Mouse (Mus musculus) cerebellum, adult 2 months (tissue): ENCODE results near the gene Dusp22. TPM values are rescaled to one million over a fixed set of nuclear protein-coding genes. Genes with fewer than 3 reads are reported as not detected.

ENCODE experiments used
- DNase-seq, 2 experiments: peaks; one replicate each; pipeline ENCODE4 v3.0.0; 2021
- H3K27ac ChIP-seq: fragments of 200-500 bp; 2 replicates; pipeline ENCODE4 v1.5.1; 2012; ENCODE audit warnings: low read length, control low read depth, inconsistent platforms; ENCODE audit not compliant: insufficient read depth
- H3K27me3 ChIP-seq: fragments of 200-500 bp; 2 replicates; pipeline ENCODE4 v1.6.1; 2012; ENCODE audit warnings: inconsistent platforms, mild to moderate bottlenecking, low read length, moderate library complexity; ENCODE audit not compliant: control insufficient read depth, insufficient read depth
- H3K4me1 ChIP-seq: fragments of 200-500 bp; 2 replicates; pipeline ENCODE4 v1.6.1; 2011; ENCODE audit warnings: low read length; ENCODE audit not compliant: control insufficient read depth, insufficient read depth
- H3K4me3 ChIP-seq: fragments of 200-500 bp; replicated peaks from 2 replicates; pipeline ENCODE3; 2011; ENCODE audit warnings: mild to moderate bottlenecking, low read depth, low read length, control low read depth; ENCODE audit not compliant: insufficient read depth
- CTCF ChIP-seq: fragments of 200-500 bp; IDR thresholded peaks from 2 replicates; pipeline ENCODE4 v1.5.1; 2011; ENCODE audit warnings: low read depth, mild to moderate bottlenecking, control low read depth, low read length, moderate library complexity, borderline replicate concordance; ENCODE audit not compliant: insufficient read depth
- POLR2A ChIP-seq: fragments of 200-500 bp; IDR thresholded peaks from 2 replicates; pipeline ENCODE4 v1.6.1; 2011; ENCODE audit warnings: low read length, control low read depth, borderline replicate concordance; ENCODE audit not compliant: insufficient read depth
- WGBS: fragments of 180-500 bp; shearing (Covaris S2); methylation state at CpG from one replicate; pipeline ENCODE4 v1.1.7; 2018; 5-methylcytosine and 5-hydroxymethylcytosine counted together
- polyA plus RNA-seq: library from polyadenylated mRNA; depleted of rRNA; stranded (reverse); fragments of >200 nt; gene quantifications from 2 replicates; pipeline ENCODE4 v1.2.3, GENCODE M21; 2012

The Dusp22 gene
- polyA plus RNA-seq, 1 experiment = 28.1 TPM

DNA sequence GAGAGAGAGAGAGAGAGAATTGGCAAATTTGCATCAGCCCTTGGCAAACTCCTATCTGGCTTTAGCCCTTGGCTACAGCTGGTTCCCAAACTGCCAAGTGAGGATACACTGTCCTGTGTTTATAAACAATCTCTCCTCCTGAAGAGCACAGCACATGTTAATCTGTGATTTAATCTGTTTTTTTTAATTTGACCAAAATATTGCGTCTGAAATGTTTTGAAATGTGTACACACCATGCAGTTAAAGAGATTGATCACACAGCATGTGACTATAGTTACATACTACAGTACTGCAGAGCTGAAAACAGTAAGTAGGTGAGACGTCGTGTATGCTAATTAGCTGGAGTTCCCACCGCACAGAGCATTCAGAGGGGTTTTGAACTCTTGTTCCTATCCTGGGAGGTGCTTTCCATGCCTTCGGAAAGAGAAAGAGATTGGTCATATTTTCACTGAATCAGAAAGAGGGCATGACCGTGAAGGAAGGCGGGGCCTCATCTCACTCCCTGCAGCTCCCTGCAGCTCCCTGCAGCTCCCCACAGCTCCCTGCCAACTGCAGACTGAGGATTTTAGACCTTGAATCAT lies 65.0 kb downstream of the Dusp22 start:
- TF ChIP-seq POLR2A (no peak), CTCF (no peak)
- Histone ChIP-seq H3K27ac (no peak overlapping the region), H3K4me1 (no peaks in the 10 kb centered on the region; the same call in 1 of the 2 replicates), H3K27me3 (no peaks in the 10 kb centered on the region), H3K4me3 (no peak overlapping the region)
- DNase-seq = peak; percentile 26 to 32
- WGBS = 8% methylated on average over 7 of the region's 7 CpGs

DNA sequence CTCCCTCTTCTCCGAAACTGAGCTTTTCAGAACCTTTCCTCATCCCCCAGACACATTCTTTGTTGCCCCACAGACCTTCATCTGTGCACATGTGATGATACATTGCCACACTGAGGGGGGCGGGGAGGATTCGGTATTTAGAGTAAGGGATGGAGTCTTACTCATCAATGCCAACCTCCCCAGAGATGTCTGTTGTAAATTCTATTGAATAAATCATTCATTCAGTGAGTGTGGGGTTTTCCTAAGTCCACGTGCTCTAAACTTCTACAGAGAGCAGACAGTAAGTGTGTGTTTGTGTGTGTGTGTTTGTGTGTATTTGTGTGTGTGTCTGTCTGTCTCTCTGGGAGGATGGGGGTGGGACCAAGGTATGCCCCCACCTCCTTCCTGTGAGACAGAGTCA lies 67.1 kb downstream of the Dusp22 start:
- Histone ChIP-seq H3K4me1 (no peaks in the 10 kb centered on the region; the same call in 1 of the 2 replicates), H3K4me3 (no peak overlapping the region), H3K27me3 (no peaks in the 10 kb centered on the region), H3K27ac (no peak overlapping the region)
- TF ChIP-seq POLR2A (no peak), CTCF (no peak)
- DNase-seq = no peak
- 93% methylated on average over 4 of the region's 4 CpGs for WGBS

DNA sequence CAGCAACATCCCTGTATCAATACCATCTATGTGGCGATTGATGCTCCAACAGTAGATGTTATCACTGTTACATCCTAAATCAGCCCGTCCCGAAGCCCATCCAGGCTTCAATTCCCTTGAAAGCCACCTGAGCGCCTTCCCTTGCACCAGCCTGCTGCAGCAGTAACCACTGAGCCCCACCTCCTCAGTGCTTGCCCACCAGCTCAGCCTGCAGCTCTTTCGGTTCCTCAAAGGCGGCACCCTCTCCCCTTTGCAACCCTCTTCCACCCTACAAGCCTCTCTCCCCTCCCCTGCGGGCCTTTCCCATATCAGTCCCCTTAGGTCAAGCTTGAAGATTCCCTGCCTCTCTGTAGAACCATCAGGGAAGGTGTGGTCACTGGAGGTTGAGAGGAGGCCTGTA lies 68.4 kb downstream of the Dusp22 start:
- 95% methylated on average over 7 of the region's 7 CpGs for WGBS
- DNase-seq = no peak
- Histone ChIP-seq H3K4me1 (no peaks in the 10 kb centered on the region; the same call in 1 of the 2 replicates), H3K4me3 (no peak overlapping the region), H3K27me3 (no peaks in the 10 kb centered on the region), H3K27ac (no peak overlapping the region)
- no peak for TF ChIP-seq CTCF
- no peak for TF ChIP-seq POLR2A

DNA sequence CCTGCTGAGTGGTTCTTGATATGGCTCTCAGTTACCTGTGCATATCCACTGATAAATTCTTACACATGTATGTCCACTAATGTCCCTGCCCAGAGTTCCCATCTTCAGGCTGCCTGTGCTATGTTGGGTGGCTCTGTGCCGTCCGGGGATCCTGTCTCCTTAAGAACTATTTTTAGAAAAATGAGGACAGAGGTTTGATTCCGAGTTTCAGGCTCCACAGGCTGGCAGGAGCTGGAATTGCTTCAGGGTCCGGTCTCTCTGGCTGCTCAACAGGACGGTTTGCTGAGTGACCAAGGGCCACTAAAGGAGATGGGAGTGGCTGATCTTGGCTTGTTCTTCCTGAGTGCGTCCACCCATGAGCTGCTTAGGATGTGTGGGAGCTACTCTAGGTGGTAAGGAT lies 69.4 kb downstream of the Dusp22 start:
- Histone ChIP-seq H3K4me3 (no peak overlapping the region), H3K27me3 (no peaks in the 10 kb centered on the region), H3K27ac (no peak overlapping the region), H3K4me1 (no peaks in the 10 kb centered on the region)
- DNase-seq = no peak
- WGBS = 24% methylated on average over 6 of the region's 6 CpGs
- TF ChIP-seq POLR2A = no peak
- TF ChIP-seq CTCF = 0 out of 2 replicates have a peak, but pooled peaks have one; percentile 8

DNA sequence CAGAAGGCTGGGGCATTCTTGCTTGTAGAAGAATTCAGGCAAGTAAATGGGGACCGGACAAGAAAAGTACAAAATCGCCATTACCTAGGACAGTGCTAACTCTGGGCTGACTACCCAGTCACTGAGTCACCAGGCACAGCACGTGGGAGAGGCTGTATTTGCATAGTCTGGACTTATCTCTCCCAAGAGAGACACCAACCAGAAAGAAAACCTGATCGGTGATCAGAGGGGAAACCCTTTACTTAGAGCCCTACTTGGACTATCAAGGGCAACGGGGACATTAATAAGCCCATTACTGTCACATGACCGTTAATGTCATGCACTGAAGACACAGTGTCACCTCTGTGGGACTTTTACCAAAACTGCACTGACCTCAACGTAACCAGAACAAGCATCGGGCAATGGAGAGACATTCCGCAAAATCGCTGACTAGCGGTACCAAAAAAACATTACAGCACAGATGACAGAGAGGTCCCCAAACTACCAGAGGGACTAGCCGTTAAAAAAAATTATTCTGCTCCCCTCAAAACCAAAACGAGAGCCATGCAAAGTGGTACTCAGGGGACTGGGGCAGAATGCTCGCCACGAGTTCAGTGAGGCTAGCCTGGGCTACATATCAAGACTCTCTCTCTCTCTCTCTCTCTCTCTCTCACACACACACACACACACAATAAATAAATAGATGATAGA lies 70.5 kb downstream of the Dusp22 start:
- H3K4me3 ChIP-seq = no peak overlapping the region
- no peak for DNase-seq
- TF ChIP-seq CTCF (no peak), POLR2A (no peak)
- no peaks in the 10 kb centered on the region for H3K4me1 ChIP-seq
- no peak overlapping the region for H3K27ac ChIP-seq
- 87% methylated on average over 15 of the region's 15 CpGs for WGBS
- no peaks in the 10 kb centered on the region for H3K27me3 ChIP-seq

DNA sequence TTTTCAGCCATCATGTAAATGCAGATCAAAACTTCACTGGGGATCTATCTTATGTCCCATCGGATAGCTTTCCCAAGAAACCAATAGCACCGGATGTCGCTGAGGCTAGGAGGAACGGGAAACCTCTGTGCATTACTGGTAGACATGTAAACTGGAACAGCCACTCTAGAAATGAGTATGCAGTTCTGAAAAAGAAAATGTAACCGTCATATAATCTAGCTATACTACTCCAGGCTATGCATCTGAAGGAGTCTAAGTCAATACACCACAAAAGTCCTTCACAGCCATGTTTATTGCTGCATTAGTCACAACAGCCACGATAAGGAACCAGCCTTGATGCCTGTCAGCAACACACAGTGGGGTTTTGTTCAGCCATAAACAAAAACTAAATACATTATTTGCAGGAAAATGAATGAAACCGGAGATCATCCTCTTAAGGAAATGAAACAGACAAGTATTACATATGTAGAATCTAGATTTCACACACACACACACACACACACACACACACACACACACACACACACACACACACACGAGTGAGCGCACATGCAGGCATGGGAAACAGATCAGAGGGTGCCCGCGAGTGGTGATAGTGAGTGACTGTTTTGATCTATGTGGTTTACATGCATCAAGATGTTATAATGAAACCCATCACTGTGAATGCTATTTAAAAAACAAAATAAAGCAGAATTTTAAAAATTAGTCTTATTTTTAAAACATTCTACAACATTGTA lies 73.1 kb downstream of the Dusp22 start:
- Histone ChIP-seq H3K27me3 (no peaks in the 10 kb centered on the region; the same call in 1 of the 2 replicates), H3K4me1 (no peaks in the 10 kb centered on the region), H3K27ac (no peak overlapping the region), H3K4me3 (no peak overlapping the region)
- TF ChIP-seq CTCF (no peak), POLR2A (no peak)
- WGBS = 88% methylated on average over 11 of the region's 11 CpGs
- DNase-seq = no peak

DNA sequence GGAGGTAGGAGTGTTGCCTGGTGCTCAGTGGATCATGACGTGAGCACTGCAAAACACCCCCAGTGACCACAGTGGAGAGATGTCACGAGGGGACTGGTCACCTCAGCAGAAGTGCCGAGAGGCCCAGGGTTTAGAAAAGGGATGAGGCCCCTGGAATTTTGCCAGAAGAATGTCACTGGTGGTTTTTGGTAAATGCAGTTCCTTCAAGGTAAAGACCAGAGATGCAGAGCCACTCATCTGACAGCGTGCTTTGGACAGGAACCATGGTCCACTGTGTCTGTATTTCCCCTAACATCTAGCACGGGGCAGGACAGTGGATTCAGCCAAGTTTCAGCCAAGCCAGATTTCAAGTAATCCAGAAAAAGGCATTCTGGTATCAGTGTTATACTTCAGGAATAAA lies 76.9 kb downstream of the Dusp22 start:
- no peak for TF ChIP-seq CTCF
- TF ChIP-seq POLR2A = no peak
- no peak overlapping the region for H3K27ac ChIP-seq
- H3K4me3 ChIP-seq = no peak overlapping the region
- no peaks in the 10 kb centered on the region; the same call in 1 of the 2 replicates for H3K27me3 ChIP-seq
- no peaks in the 10 kb centered on the region for H3K4me1 ChIP-seq
- no peak for DNase-seq
- 79% methylated on average over 5 of the region's 5 CpGs for WGBS

DNA sequence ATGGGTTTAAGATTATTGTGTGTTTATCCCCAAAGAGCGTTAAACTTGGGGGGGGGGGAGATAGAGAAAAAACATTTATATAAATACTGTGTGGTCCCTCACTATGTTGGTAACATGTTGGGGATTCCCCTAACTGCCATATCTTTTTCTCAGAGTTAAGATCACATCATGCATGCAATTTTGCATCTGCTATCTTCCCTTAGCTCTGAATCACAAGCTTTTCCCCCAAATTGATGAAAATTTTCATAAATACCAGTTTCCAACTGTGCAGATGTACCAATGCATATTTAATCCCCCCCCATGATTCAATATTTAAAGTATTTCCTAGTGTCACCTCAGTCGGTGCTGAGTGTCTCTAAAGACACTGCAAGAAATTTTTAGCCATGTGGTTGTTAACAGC lies 77.5 kb downstream of the Dusp22 start:
- no peak overlapping the region for H3K4me3 ChIP-seq
- H3K27ac ChIP-seq = no peak overlapping the region
- 88% methylated on average over 2 of the region's 2 CpGs for WGBS
- TF ChIP-seq CTCF (no peak), POLR2A (no peak)
- H3K4me1 ChIP-seq = no peaks in the 10 kb centered on the region
- no peak for DNase-seq
- no peaks in the 10 kb centered on the region; the same call in 1 of the 2 replicates for H3K27me3 ChIP-seq
